Mouse (Mus musculus) midbrain, embryonic 15.5 days (tissue): Measurements from ENCODE around the gene Obscn. TPM values are rescaled to one million over a fixed set of nuclear protein-coding genes. Genes with fewer than 3 reads are reported as not detected.

Experiments used
- ATAC-seq: fragments of 200-750 bp; cut with Nextera tagmentation; replicated peaks from 2 replicates; pipeline ENCODE4 v1.8.0; 2017; ENCODE audit warnings: moderate TSS enrichment
- H3K27ac ChIP-seq: fragments of 300-500 bp; sonication (generic); 2 replicates; pipeline ENCODE4 v1.5.1; 2015; ENCODE audit warnings: mild to moderate bottlenecking, inconsistent platforms
- H3K27me3 ChIP-seq: fragments of 300-500 bp; sonication (generic); replicated peaks from 2 replicates; pipeline ENCODE4 v1.6.1; 2015; ENCODE audit warnings: inconsistent platforms
- H3K36me3 ChIP-seq: fragments of 300-500 bp; sonication (generic); replicated peaks from 2 replicates; pipeline ENCODE4 v1.6.1; 2015; ENCODE audit warnings: inconsistent platforms
- H3K4me1 ChIP-seq: fragments of 300-500 bp; sonication (generic); 2 replicates; pipeline ENCODE4 v1.6.1; 2015; ENCODE audit warnings: inconsistent platforms
- H3K4me2 ChIP-seq: fragments of 300-500 bp; sonication (generic); 2 replicates; pipeline ENCODE4 v1.6.1; 2015; ENCODE audit warnings: inconsistent platforms, mild to moderate bottlenecking, moderate library complexity
- H3K4me3 ChIP-seq: fragments of 300-500 bp; sonication (generic); 2 replicates; pipeline ENCODE4 v1.5.1; 2015; ENCODE audit warnings: mild to moderate bottlenecking, inconsistent platforms
- H3K9ac ChIP-seq: fragments of 300-500 bp; sonication (generic); 2 replicates; pipeline ENCODE4 v1.6.1; 2015; ENCODE audit warnings: mild to moderate bottlenecking, inconsistent platforms
- H3K9me3 ChIP-seq: fragments of 300-500 bp; sonication (generic); 2 replicates; pipeline ENCODE4 v1.6.1; 2016; ENCODE audit warnings: inconsistent platforms
- WGBS: fragments of 180-500 bp; shearing (Covaris S2); methylation state at CpG from one replicate; pipeline ENCODE4 v1.1.7; 2015; ENCODE audit warnings: mixed read lengths; 5-methylcytosine and 5-hydroxymethylcytosine counted together
- polyA plus RNA-seq: library from polyadenylated mRNA; unstranded; fragments of >200 nt; fragmentation: Nextera tagmentation; extraction: Ambion mirVana; gene quantifications from 2 replicates; pipeline ENCODE4 v1.2.1, GENCODE M21; 2015

Obscn gene
- 0.28 and 0.38 TPM in 2 replicates for polyA plus RNA-seq

DNA sequence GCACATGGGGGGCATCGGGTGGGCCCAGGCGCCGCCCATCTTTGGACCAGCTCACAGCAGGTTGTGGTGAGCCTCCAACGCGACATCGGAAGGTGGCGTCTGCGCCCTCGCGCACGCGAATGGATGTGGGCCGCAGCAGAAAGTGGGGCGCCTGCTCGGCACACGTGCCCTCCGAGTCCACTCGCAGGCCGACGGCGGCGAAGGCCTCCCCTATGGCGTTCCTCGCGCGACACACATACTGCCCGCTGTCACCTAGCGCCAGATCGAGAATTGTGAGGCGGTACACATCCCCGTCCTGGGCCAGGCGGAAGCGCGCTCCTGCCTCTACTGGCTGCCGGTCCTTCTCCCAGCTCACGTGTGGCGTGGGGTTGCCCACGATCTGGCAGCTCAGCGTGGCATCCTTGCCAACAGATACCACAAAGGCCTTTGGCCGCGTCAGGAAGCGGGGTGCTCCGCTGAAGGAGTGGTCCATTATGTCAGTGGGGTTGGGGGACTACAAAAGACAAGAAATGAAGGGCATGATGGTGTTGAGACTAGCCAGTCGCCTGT lies at the start of gene Obscn:
TSS of gene Obscn (minus strand) at position 499 of the 549 bp plus-strand sequence.
- 20% methylated on average over 44 of the region's 44 CpGs for WGBS
- peak within 1 kb of the TSS; percentile 56 for H3K4me2 ChIP-seq
- H3K27ac ChIP-seq, result no peak within 1 kb of the TSS
- H3K9ac ChIP-seq, result 0 out of 2 replicates have a peak within 1 kb of the TSS, but pooled peaks have one; percentile 12
- no peaks in the 10 kb centered on the region for H3K36me3 ChIP-seq
- peaks cover 9% of the 10 kb centered on the region; the same call in 1 of the 2 replicates for H3K4me1 ChIP-seq
- peaks cover 56% of the 10 kb centered on the region for H3K27me3 ChIP-seq
- ATAC-seq, result no peak
- H3K4me3 ChIP-seq, result peak within 1 kb of the TSS; percentile 33
- H3K9me3 ChIP-seq, result no peaks in the 10 kb centered on the region

DNA sequence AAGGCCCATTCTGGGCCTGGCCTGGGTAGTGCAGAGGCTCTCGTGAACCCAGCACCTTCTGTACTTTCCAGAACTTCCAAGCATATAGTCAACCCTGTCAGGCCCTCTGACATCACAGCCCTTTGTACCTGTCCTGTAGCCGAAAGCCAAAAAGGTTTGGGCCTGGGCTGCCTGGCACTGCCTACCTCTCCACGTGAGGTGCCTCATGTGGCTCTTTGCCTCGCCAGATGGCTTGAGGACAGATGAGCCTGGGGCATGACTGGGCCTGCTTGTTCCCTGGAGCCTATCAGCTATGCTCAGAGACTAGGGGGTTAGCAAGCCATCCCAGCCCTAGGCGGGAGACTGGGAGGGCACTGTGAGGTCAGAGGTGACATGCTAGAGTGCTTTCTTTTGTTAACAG lies 49.3 kb upstream of the Obscn start:
- Histone ChIP-seq H3K4me3 (no peak overlapping the region), H3K9me3 (no peaks in the 10 kb centered on the region), H3K4me1 (peaks cover 22% of the 10 kb centered on the region), H3K36me3 (peaks cover 18% of the 10 kb centered on the region; the same call in 1 of the 2 replicates), H3K27me3 (no peaks in the 10 kb centered on the region), H3K27ac (no peak overlapping the region), H3K9ac (no peak overlapping the region), H3K4me2 (no peak overlapping the region)
- no peak for ATAC-seq
- WGBS, result 85% methylated on average over 5 of the region's 5 CpGs

DNA sequence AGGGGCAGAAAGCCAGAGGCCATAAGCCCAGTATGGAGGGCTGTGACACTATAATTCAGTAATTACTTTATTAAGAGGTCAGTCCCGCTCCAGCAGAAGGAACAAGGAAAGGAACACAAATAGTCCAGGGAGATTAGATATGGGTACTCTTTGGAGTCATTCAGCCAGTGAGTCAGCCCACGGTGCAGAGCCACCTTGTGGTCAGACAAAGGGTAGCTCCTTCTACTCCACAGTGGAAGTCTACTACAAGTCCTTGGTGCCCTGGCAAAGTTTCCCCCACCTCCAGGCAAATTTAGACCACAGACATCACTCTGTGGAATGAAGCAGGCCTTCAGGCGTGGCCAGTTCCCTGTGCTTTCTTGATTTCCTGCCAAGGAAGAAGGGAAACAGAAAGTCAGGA lies 47.6 kb upstream of the Obscn start:
- H3K9me3 ChIP-seq, result no peaks in the 10 kb centered on the region
- no peak for ATAC-seq

DNA sequence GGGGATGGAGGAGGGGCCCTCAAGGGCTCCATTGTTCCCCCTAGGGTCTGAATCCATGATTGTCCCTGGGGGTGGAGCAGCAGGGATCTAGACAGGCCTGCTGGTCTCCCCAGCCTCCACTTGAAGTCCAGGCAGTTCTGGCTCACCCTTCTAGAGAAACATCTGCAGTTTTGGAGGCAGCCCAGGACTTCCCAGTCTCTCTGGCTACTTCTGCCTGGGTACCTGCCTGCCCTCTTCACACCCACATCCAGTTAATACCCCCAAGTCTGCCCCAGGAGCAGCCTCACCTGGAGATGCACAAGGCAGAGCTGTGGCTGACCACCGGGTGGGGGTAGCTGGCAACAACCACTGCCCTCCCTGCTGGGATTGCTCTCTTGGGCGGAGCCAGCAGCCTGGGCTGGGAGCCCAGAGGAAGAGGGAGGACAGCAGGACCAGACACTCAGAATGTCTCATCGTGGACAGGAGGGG lies 46.7 kb upstream of the Obscn start, which contains the start of gene Gjc2:
TSS of gene Gjc2 (minus strand) at position 350 of the 468 bp plus-strand sequence.
- ATAC-seq, result no peak
- H3K9ac ChIP-seq, result no peak within 1 kb of the TSS

More for the DNA sequence above, 47.6 kb upstream of the Obscn start:
- peaks cover 6% of the 10 kb centered on the region; the same call in 1 of the 2 replicates for H3K4me1 ChIP-seq
- WGBS, result 38% methylated on average over 3 of the region's 3 CpGs
- no peak overlapping the region for H3K4me3 ChIP-seq
- no peak overlapping the region for H3K4me2 ChIP-seq
- H3K27me3 ChIP-seq, result peaks cover 8% of the 10 kb centered on the region
- no peak overlapping the region for H3K9ac ChIP-seq
- H3K27ac ChIP-seq, result no peak overlapping the region
- H3K36me3 ChIP-seq, result peaks cover 18% of the 10 kb centered on the region; the same call in 1 of the 2 replicates

DNA sequence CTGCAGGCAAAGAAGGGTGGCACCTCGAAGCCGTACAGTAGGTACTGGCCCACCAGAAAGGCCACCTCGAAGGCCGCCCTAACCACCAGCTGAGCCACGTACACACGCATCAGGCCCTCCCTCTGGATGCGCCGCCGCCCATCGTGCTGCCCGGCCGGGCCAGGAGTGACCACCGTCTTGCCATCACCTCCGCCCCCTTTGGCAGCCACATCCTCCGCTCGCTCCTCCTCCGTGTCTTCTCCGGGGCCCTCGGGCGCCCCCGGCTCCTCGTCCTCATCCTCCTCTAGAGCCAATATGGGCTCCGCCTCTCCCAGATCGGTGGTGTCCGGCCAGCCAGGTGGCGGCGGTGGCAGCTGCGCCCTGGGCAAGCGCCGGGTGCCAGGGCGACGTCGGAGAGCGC lies 40.7 kb upstream of the Obscn start:
- ATAC-seq, result no peak
- no peak overlapping the region for H3K27ac ChIP-seq
- H3K4me1 ChIP-seq, result no peaks in the 10 kb centered on the region
- H3K4me2 ChIP-seq, result no peak overlapping the region
- H3K36me3 ChIP-seq, result no peaks in the 10 kb centered on the region
- H3K9ac ChIP-seq, result no peak overlapping the region
- WGBS, result 11% methylated on average over 34 of the region's 34 CpGs
- no peaks in the 10 kb centered on the region for H3K9me3 ChIP-seq
- H3K27me3 ChIP-seq, result peaks cover 56% of the 10 kb centered on the region
- no peak overlapping the region for H3K4me3 ChIP-seq

More for the DNA sequence above, 46.7 kb upstream of the Obscn start, which contains the start of gene Gjc2:
- Histone ChIP-seq H3K27ac (no peak within 1 kb of the TSS), H3K4me3 (no peak within 1 kb of the TSS), H3K36me3 (peaks cover 18% of the 10 kb centered on the region; the same call in 1 of the 2 replicates), H3K27me3 (peaks cover 18% of the 10 kb centered on the region), H3K4me1 (no peaks in the 10 kb centered on the region), H3K4me2 (no peak within 1 kb of the TSS), H3K9me3 (no peaks in the 10 kb centered on the region)
- WGBS, result 24% methylated on average over 3 of the region's 3 CpGs

DNA sequence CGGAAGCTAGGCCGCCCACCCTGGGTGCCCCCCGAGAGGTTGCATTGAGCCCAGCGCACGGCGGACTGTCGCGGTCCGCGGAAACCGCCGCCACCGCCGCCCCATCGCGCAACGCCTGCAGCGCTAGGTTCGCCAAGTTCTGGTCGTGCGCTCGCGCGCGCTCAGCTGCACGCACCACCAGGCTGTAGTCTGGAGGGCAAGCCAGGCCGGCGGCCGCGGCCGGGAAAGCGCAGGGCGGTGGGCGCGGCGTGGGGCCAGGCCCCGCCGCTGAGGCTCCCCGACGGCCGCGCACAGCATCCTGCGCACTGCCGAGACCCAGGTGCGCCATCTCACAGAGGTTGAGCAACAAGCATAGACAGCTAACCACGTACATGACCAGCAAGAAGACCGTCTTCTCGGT lies 40.3 kb upstream of the Obscn start:
- H3K4me3 ChIP-seq, result 0 out of 2 replicates have a peak overlapping the region, but pooled peaks have one; percentile 4
- ATAC-seq, result no peak
- no peaks in the 10 kb centered on the region for H3K9me3 ChIP-seq
- H3K4me2 ChIP-seq, result no peak overlapping the region
- H3K9ac ChIP-seq, result no peak overlapping the region
- H3K36me3 ChIP-seq, result no peaks in the 10 kb centered on the region
- peaks cover 56% of the 10 kb centered on the region for H3K27me3 ChIP-seq
- WGBS, result 3% methylated on average over 48 of the region's 48 CpGs
- no peak overlapping the region for H3K27ac ChIP-seq
- no peaks in the 10 kb centered on the region for H3K4me1 ChIP-seq

DNA sequence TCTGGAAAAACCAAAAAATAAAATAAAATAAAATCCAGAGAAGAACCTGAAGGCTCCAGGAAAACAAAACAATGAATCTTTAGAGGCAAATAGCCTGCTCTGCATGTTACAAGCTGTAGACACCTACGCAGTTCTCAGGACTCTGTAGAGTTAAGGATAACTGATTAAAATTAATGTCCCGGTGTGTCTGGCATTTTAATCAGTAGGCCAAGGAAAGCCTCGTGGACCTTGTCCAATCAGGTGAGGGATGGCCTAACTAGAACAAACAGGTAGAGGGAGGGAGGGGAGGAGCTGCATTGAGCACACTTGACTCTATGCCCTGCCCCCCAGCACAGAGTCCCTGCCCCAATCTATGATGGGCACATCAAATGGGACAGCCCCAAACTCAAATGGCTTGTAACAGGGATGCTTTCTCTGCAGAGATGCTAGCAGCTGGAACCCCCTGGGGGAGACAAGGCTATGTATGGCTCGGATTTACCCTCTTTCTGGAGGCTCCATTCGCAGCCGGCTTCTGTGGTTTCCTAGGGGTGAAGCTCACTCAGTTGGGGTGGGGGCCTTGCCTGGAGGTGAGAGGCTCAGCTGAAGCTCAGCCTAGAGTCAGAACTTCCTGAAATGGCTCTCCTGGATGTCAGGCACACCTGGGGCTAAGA lies 38.1 kb upstream of the Obscn start:
- Histone ChIP-seq H3K4me1 (no peaks in the 10 kb centered on the region), H3K9ac (no peak overlapping the region), H3K4me3 (no peak overlapping the region), H3K27me3 (peaks cover 52% of the 10 kb centered on the region), H3K9me3 (no peaks in the 10 kb centered on the region), H3K4me2 (no peak overlapping the region), H3K27ac (no peak overlapping the region), H3K36me3 (no peaks in the 10 kb centered on the region)
- no peak for ATAC-seq
- 46% methylated on average over 6 of the region's 6 CpGs for WGBS

DNA sequence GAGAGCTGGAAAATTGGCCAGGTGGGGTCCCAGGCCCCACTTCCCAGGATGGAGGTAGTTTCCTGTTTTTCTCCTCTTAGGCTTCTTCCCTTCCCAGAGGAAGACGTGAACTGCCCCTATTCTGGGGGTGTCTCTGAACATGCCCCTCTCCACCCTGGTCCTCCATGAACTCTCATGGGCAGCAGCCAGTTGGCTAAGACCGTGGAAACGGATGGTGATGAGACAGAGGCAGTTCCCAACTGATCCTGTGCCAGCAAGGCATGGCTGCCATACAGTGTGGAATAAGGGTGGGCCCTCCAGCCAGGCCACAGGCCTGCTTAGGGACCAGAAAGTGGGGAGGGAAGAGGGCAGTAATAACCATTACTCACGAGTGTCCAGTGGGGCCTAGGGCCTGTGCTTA lies 34.3 kb upstream of the Obscn start:
- H3K4me1 ChIP-seq, result no peaks in the 10 kb centered on the region
- ATAC-seq, result no peak
- H3K27ac ChIP-seq, result no peak overlapping the region
- H3K27me3 ChIP-seq, result peaks cover 15% of the 10 kb centered on the region
- 68% methylated on average over 4 of the region's 4 CpGs for WGBS
- H3K4me3 ChIP-seq, result no peak overlapping the region
- no peak overlapping the region for H3K9ac ChIP-seq
- H3K4me2 ChIP-seq, result no peak overlapping the region
- H3K9me3 ChIP-seq, result no peaks in the 10 kb centered on the region
- no peaks in the 10 kb centered on the region for H3K36me3 ChIP-seq

DNA sequence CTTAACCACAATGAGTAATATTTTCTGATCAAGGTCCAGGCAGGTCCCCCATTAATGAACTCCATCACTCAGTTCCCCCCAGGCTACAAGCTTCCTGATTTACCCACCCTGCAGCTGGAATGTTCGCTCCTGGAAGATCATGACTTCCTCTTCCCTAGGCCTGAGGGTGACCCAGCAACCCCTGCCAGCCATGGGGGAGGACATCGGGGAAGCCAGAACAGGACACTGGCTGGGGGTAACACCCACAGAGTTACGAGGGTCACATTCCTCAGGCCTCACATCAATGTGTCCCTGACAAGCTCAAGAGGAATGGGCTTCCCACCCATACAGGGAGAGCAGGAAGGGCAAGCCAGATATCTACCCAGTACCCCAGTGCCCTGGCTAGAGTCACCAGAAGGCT lies 33.6 kb upstream of the Obscn start:
- H3K27me3 ChIP-seq, result peaks cover 7% of the 10 kb centered on the region
- no peaks in the 10 kb centered on the region for H3K9me3 ChIP-seq
- 84% methylated on average over 3 of the region's 3 CpGs for WGBS
- H3K4me2 ChIP-seq, result no peak overlapping the region
- no peak overlapping the region for H3K27ac ChIP-seq
- H3K36me3 ChIP-seq, result no peaks in the 10 kb centered on the region
- no peak for ATAC-seq
- H3K4me1 ChIP-seq, result no peaks in the 10 kb centered on the region
- H3K4me3 ChIP-seq, result no peak overlapping the region
- no peak overlapping the region for H3K9ac ChIP-seq

DNA sequence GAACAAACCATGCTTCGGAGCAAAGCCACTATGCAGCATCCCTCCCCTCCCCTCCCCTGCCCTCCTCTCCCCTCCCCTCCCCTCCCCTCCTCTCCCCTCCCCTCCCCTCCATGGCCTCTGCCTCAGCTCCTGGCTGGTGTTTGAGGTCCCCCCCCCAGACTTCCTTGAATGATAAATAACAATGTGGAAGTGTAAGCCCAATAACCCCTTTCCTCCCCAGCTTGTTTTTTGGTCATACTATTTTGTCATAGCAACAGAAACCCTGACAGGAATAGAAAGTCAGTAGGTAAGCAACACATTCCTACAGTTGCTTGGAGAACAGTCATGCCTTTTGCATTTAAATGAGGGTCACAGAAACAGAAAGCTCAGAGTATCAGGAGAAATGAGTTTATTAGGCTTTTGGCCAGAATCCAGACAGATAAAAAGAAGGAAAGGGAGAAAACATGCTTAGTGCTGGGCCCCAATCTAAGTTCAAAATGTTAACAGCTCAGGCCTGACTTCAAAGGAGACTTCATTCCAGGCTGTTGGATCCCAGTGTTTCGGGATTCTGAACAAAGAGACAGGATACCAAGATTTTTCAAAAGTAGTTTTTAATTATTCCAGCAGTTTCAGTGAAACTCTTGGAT lies 29.5 kb upstream of the Obscn start:
- Histone ChIP-seq H3K27ac (no peak overlapping the region), H3K9ac (no peak overlapping the region), H3K9me3 (no peaks in the 10 kb centered on the region), H3K4me1 (peaks cover 19% of the 10 kb centered on the region), H3K27me3 (no peaks in the 10 kb centered on the region), H3K4me2 (no peak overlapping the region), H3K36me3 (no peaks in the 10 kb centered on the region), H3K4me3 (no peak overlapping the region)
- 36% methylated on average over 2 of the region's 2 CpGs for WGBS
- no peak for ATAC-seq

DNA sequence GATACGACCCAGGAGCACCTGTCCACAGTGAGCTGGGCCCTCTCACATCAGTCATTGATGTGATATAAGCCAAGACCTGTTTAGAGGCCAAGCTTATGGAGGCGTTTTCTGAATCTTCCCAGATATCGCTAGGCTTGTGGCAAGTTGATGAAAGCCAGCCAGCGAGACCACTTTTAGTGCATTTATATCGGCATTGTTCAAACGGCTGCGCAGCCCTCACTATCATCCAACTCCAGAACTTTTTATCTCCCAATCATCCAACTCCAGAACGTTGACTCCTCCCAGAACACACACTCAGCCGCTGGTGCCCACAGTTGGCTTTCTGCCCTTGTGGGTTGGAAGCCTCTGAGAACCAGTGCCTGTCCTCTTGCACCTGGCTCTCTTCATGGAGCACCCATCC lies 28.2 kb upstream of the Obscn start:
- H3K4me2 ChIP-seq, result peak overlapping the region; percentile 75
- peak overlapping the region; percentile 100 for H3K27ac ChIP-seq
- peaks cover 19% of the 10 kb centered on the region for H3K4me1 ChIP-seq
- no peaks in the 10 kb centered on the region for H3K9me3 ChIP-seq
- no peaks in the 10 kb centered on the region for H3K36me3 ChIP-seq
- no peak overlapping the region for H3K4me3 ChIP-seq
- WGBS, result 89% methylated on average over 9 of the region's 9 CpGs
- no peaks in the 10 kb centered on the region for H3K27me3 ChIP-seq
- no peak for ATAC-seq
- no peak overlapping the region for H3K9ac ChIP-seq
